Mouse (Mus musculus) frontal cortex, adult (tissue): Measurements from ENCODE around the gene Unc5cl.

Source experiments
- ATAC-seq: cut with Nextera tagmentation; 2 replicates; pipeline ENCODE4 v1.9.2; 2017; ENCODE audit warnings: mild to moderate bottlenecking, moderate library complexity, mixed read lengths; ENCODE audit not compliant: low TSS enrichment

The Unc5cl gene

GRCm38 (mm10) chr17:48432158-48432980, 22.3 kb upstream of the Unc5cl start, which contains the start of gene Apobec2:
Gene Apobec2 (minus strand): TSS chr17:48432930.
- no peak for ATAC-seq

GRCm38 (mm10) chr17:48433006-48433655, 21.6 kb upstream of the Unc5cl start:
- ATAC-seq: no peak

GRCm38 (mm10) chr17:48433689-48434330, 20.9 kb upstream of the Unc5cl start:
- ATAC-seq: no peak

GRCm38 (mm10) chr17:48434479-48434878, 20.2 kb upstream of the Unc5cl start:
- ATAC-seq: no peak

DNA sequence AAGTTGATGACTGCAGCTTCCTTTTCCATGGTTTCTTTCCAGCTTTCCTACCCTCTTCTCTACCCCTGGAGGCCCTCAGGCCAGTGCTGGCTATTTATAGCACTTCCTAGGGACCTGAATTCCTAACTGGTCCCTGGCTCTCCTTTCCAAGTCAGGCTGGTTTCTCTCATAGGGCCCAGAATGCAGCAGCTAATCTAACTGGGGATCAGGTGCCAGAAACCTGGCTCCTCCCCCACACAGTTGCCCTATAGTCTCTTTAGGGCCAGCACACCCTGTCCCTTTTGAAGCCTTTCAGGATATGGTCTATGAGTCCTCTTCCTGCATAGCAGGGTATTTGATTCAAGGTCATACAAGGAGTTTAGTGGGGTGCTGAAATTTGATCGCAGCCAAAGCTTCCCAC, 18.2 kb upstream of the Unc5cl start:
- ATAC-seq: no peak

GRCm38 (mm10) chr17:48437421-48437911, 17.2 kb upstream of the Unc5cl start:
- no peak for ATAC-seq

- no peak for ATAC-seq
Observed at GRCm38 (mm10) chr17:48442745-48443457, 11.8 kb upstream of the Unc5cl start.

DNA sequence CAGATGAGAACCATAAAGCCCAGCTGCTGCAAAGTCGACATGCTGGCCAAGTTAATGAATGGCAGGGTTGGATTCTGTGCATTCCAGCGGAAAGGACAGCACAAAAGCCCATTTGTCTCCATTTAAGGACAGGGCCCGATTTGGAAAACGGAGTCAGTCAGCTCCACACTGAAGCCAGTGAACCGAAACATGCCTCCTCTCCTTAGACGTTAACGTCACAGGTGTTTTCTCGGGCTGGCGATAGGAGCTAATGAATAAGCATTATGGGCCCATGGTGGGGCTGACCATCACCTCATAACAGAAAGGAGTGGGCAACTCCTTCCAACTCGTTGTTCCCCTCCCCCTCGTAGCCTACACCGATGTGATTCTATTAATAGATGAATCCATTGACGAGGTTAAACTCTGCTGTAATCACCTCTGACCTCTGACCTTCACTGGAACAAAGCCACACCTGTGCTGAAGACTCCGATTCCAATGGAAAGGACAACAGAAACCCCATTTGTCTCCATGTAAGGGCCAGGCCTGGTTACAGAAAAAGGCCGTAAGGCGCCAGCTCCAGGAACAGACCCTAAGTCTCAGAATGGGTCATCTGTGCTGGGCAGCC, 11.1 kb upstream of the Unc5cl start:
- no peak for ATAC-seq

GRCm38 (mm10) chr17:48447675-48448074, 7.0 kb upstream of the Unc5cl start:
- ATAC-seq: no peak

GRCm38 (mm10) chr17:48450666-48451352, 3.9 kb upstream of the Unc5cl start:
- ATAC-seq: no peak

- no peak for ATAC-seq
Observed at GRCm38 (mm10) chr17:48451353-48451675, 3.4 kb upstream of the Unc5cl start, which contains the start of gene Tspo2. Gene Tspo2 (minus strand): TSS chr17:48451522.

DNA sequence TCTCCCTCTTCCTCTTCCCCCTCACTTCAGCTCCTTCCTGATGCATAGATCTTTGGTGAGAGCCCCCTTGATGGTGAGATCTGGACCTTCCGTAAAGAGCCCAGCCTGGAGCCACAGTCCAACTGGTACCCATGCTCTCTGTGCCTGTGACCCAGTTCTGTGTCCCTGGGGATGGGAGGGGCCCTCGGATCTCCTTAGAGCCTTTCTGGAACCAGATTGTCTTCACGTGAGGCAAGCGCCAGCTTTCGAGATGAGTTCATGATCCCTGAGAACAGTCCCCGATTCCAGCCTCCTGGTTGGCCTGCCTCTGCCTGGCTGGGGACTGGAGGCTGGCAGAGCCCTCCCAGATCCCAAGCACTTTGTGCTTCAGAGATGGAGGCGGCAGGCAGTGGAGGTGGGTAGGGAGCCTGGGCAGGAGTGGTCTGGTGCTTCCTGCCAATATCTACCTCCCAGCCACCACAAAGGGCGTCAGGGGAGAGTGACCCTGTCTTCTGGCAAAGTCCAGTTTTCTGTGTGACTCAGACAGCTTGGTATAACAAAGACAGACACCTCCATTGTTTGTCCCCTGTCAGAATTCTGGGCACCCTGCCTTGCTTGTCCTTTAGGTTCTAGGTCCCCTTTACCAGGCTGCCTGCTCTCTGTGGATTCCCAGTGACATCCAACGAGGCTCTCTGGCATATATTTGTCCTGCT, 2.8 kb upstream of the Unc5cl start:
- ATAC-seq: no peak

DNA sequence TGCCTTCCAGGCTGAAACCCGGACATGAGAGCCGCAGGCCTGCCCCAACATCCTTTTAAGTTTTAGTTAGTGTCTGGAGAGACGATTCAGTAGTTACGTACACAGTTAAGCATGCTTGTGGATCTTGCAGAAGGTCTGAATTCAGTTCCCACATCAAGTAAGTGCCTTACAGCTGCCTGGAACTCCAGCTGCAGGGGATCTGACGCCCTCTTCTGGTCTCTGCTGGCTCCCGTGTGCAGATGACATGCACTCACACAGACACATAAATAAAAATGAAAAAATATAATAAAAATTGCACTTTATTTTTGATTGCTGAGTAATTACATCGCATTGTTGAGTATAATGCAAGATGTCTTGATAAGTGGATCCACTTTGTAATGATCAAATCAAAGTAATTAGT, 1.2 kb upstream of the Unc5cl start:
- no peak for ATAC-seq

DNA sequence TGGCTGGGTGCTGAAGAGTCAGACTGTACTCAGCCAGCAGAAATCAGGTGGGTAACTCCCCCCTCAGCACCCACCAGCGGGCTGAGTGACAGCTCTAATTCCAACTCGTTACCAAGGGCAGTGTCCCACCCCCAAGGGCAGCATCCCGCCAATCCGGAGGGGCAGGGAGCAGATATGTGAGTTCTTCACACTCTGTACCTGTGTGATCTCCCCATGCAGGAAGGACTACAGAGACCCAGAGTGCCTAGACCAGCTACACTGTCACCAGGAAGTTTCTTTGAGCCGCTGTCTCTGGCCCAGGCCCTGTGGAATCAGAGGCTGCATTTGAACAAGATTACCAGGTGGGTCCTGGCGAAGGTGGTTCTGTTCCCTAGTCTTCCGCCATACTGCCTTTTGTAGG, 511 bp upstream of the Unc5cl start:
- ATAC-seq: no peak

DNA sequence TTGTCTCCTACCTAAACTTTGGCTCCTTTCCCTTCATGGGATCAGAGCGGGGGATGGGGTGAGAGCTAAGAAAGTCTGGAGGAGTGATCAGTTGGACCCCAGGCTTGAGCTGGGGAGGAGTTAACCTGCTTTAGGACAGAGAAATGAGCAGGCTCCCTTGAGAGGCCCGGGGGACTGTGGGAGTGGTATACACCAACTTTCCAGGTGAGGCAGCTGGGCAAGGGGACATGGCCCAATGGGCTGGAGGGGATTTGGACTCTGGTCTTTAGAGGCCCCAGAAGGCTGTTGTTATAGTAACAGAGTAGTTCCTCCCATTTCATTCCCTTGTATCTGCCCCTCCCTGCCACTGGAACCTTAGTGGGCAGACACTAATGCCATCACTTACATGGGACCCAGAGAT, 1.3 kb downstream of the Unc5cl start:
- ATAC-seq: no peak

GRCm38 (mm10) chr17:48457971-48458653, 3.4 kb downstream of the Unc5cl start:
- no peak for ATAC-seq

- no peak for ATAC-seq
Observed at GRCm38 (mm10) chr17:48462096-48462495, 7.4 kb downstream of the Unc5cl start.

GRCm38 (mm10) chr17:48463391-48463790, 8.7 kb downstream of the Unc5cl start:
- ATAC-seq: no peak

- ATAC-seq: no peak
Observed at GRCm38 (mm10) chr17:48466769-48467394, 12.2 kb downstream of the Unc5cl start.
